Mouse (Mus musculus): ENCODE measurements around the gene Fam126a. TPM values are rescaled to one million over a fixed set of nuclear protein-coding genes. Genes with fewer than 3 reads are reported as not detected.

The Fam126a gene
- polyA plus RNA-seq (2014; fragmentation: Nextera tagmentation; extraction: Ambion mirVana) = 47.7 and 48.0 TPM in 2 replicates

DNA sequence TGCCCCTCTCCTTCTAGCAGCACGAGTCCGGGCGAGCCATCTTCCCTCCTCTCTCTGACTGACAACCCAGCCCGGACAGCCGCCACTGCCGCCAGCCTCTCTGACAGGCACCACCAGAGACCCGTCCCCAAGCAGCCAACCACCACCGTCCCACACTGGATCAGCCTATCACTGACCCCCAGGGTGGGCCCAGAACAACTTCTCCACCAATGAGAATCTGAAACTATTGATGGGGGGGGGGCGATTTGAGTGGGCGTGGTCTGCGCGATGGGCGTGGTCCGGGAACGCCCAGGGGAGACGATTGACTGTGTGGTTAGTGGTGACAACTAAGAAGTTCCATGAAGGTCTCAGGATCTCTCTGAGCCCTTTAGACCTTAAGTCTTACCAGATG lies at the start of gene Fam126a:
Fam126a (minus strand) TSS at position 112 of the 391 bp plus-strand sequence.
- Histone ChIP-seq H3K9me3 (ENCODE audit: control insufficient read depth, low read length) (no peaks in the 10 kb centered on the region), H3K27ac (ENCODE audit: low read depth, low read length) (peak within 1 kb of the TSS; percentile 72), H3K36me3 (ENCODE audit: control insufficient read depth, insufficient read depth, low read length) (no peaks in the 10 kb centered on the region), H3K4me2 (ENCODE audit: low read depth) (peak within 1 kb of the TSS; percentile 75), H3K9ac (ENCODE audit: low read length) (peak within 1 kb of the TSS; percentile 85), H3K27me3 (ENCODE audit: control insufficient read depth, insufficient read depth, low read length) (no peaks in the 10 kb centered on the region), H3K4me1 (ENCODE audit: control insufficient read depth, insufficient read depth, low read length) (no peaks in the 10 kb centered on the region), H3K4me3 (ENCODE audit: low read depth, low read length) (peak within 1 kb of the TSS; percentile 67)
- ATAC-seq (ENCODE audit: insufficient read depth, low FRiP score, low TSS enrichment) (peak; percentile 100), DNase-seq (ENCODE audit: low spot score) (peak; percentile 93)
- WGBS = 0% methylated on average over 15 of the region's 16 CpGs

DNA sequence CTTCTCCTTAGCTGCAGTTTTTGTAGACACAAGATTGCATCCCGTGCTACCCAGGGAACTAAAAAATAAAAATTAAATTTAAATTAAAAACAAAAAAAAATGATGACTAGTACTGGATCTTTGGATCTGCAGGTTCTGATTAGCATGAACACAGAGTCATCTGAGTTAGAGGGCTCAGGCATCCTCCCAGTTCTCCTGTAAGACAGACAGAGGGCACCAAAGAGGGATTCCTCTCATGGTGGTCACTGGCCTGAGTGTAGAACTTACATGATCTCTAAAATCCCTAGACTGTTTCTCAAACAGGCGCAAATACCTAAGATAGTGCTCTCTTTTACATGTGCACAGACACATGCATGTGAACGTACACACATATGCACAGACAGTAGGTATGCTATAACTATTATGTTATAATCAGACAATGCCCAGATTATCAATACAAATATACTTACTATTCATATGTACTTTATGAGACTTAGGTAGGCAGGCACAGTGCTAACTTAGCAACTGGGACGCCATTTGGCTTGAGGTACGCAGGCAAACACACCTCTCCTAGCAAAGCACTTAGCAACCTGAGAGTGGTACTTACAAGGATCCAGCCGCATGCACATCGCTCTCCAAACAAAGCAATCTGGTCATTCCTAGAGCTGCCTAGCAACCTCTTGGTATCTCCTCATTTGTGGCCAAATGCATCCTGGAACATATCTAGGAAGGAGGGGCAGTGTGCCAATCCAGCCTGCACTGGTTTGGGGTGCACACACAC lies 48.1 kb upstream of the Fam126a start:
- WGBS = 85% methylated on average over 7 of the region's 7 CpGs

DNA sequence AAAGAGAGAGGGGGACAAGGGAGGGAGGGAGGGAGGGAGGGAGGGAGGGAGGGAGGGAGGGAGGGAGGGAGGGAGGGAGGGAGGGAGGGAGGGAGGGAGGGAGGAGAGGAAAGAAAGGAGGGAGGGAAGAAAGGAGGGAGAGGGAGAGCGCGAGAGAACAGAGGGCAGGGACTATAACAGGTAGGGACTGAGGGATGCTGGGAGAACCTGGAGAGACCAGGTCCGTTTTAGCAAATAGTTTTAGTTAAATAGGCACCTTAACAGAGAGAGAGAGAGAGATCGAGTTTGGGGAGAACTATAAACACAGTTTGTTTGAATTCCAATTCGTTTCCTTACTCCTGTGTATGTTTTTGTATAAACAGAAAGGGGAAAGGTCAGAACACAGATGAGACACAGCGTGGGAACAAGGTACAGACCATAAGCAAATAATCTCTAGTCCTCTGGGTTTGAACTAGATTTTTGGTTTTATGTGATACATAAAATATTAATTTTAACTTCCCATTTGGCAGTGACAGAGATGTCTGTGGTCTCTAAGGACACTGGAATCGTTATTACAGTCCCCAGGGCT lies 47.3 kb upstream of the Fam126a start:
- Histone ChIP-seq H3K9me3 (ENCODE audit: control insufficient read depth, low read length) (no peaks in the 10 kb centered on the region), H3K9ac (ENCODE audit: low read length) (no peak overlapping the region), H3K4me2 (ENCODE audit: low read depth) (no peak overlapping the region), H3K27ac (ENCODE audit: low read depth, low read length) (no peak overlapping the region), H3K36me3 (ENCODE audit: control insufficient read depth, insufficient read depth, low read length) (no peaks in the 10 kb centered on the region), H3K4me3 (ENCODE audit: low read depth, low read length) (no peak overlapping the region), H3K4me1 (ENCODE audit: control insufficient read depth, insufficient read depth, low read length) (no peaks in the 10 kb centered on the region), H3K27me3 (ENCODE audit: control insufficient read depth, insufficient read depth, low read length) (no peaks in the 10 kb centered on the region)
- 23% methylated on average over 7 of the region's 7 CpGs for WGBS
- DNase-seq (ENCODE audit: low spot score) (no peak), ATAC-seq (ENCODE audit: insufficient read depth, low FRiP score, low TSS enrichment) (no peak)

More for the DNA sequence above, 48.1 kb upstream of the Fam126a start:
- no peaks in the 10 kb centered on the region for H3K4me1 ChIP-seq (ENCODE audit: control insufficient read depth, insufficient read depth, low read length)
- H3K27me3 ChIP-seq (ENCODE audit: control insufficient read depth, insufficient read depth, low read length) = no peaks in the 10 kb centered on the region
- H3K9me3 ChIP-seq (ENCODE audit: control insufficient read depth, low read length) = no peaks in the 10 kb centered on the region
- H3K27ac ChIP-seq (ENCODE audit: low read depth, low read length) = no peak overlapping the region
- no peak overlapping the region for H3K9ac ChIP-seq (ENCODE audit: low read length)
- no peak for ATAC-seq (ENCODE audit: insufficient read depth, low FRiP score, low TSS enrichment)
- no peak overlapping the region for H3K4me2 ChIP-seq (ENCODE audit: low read depth)
- H3K4me3 ChIP-seq (ENCODE audit: low read depth, low read length) = no peak overlapping the region
- H3K36me3 ChIP-seq (ENCODE audit: control insufficient read depth, insufficient read depth, low read length) = no peaks in the 10 kb centered on the region
- DNase-seq (ENCODE audit: low spot score) = no peak

DNA sequence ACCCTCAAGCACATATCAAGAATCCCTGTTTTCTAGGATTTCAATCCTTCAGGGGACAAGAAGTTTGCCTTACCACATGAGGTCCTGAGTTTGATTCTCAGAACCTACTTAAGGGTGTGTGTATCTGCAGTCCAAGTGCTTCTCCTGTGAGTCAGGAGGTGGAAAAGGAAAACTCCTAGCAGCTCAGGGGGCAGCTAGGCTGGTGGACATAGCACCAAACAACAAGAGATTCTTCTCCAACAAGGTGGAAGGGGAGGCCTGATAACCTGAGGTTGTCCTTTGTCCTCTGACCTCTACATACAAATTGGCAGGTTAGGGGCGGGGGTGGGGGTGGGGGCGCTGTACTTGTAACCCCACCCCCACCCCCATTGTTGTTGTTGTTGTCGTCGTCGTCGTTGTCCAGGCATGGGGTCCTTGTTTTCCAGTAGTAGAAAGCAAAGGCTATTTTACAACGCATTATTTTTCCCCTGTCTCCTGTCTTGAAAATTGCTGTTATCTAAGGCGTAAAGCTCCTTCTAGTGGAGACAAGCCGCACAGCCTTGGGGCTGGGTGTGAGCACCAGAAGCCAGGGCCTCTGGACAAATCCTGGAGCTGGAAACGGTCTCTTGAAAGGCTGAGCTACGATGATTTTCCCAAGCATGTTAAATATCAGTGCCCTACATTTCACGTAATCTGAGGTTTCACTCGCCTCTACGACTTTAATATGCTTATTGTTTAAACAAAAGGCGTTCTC lies 46.7 kb upstream of the Fam126a start:
- Histone ChIP-seq H3K27ac (ENCODE audit: low read depth, low read length) (no peak overlapping the region), H3K9ac (ENCODE audit: low read length) (peak overlapping the region; percentile 3; the same call in 1 of the 2 replicates), H3K36me3 (ENCODE audit: control insufficient read depth, insufficient read depth, low read length) (no peaks in the 10 kb centered on the region), H3K4me2 (ENCODE audit: low read depth) (peak overlapping the region; percentile 22), H3K4me1 (ENCODE audit: control insufficient read depth, insufficient read depth, low read length) (no peaks in the 10 kb centered on the region), H3K4me3 (ENCODE audit: low read depth, low read length) (no peak overlapping the region), H3K27me3 (ENCODE audit: control insufficient read depth, insufficient read depth, low read length) (no peaks in the 10 kb centered on the region), H3K9me3 (ENCODE audit: control insufficient read depth, low read length) (no peaks in the 10 kb centered on the region)
- WGBS = 2% methylated on average over 15 of the region's 15 CpGs
- ATAC-seq (ENCODE audit: insufficient read depth, low FRiP score, low TSS enrichment) (peak; percentile 74; the same call in 1 of the 2 replicates), DNase-seq (ENCODE audit: low spot score) (peak; percentile 75)

DNA sequence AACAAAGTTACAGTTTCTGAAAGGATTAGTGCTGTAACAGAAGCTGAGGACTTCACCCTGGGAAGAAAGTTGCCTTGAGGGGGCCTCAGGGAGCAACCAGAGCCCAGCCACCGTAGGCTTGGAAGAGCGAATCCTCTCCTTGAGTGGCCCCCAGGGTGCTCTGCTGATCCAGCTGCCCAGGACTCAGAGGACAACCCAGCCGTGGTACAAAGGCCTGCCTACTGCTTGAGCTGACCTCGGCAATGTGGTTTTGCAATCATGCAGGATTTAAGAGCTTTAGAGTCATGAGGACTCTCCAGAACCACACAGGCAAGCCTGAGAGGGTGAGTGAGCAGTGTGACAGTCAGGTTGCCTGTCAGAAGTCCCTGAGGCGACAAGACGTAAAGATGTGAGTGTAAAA lies 41.5 kb upstream of the Fam126a start:
- H3K9ac ChIP-seq (ENCODE audit: low read length) = no peak overlapping the region
- DNase-seq (ENCODE audit: low spot score) (no peak), ATAC-seq (ENCODE audit: insufficient read depth, low FRiP score, low TSS enrichment) (no peak)
- H3K4me2 ChIP-seq (ENCODE audit: low read depth) = no peak overlapping the region
- H3K4me3 ChIP-seq (ENCODE audit: low read depth, low read length) = no peak overlapping the region
- H3K27ac ChIP-seq (ENCODE audit: low read depth, low read length) = no peak overlapping the region
- H3K27me3 ChIP-seq (ENCODE audit: control insufficient read depth, insufficient read depth, low read length) = no peaks in the 10 kb centered on the region
- no peaks in the 10 kb centered on the region for H3K36me3 ChIP-seq (ENCODE audit: control insufficient read depth, insufficient read depth, low read length)
- H3K9me3 ChIP-seq (ENCODE audit: control insufficient read depth, low read length) = no peaks in the 10 kb centered on the region
- H3K4me1 ChIP-seq (ENCODE audit: control insufficient read depth, insufficient read depth, low read length) = no peaks in the 10 kb centered on the region
- 66% methylated on average over 6 of the region's 6 CpGs for WGBS

DNA sequence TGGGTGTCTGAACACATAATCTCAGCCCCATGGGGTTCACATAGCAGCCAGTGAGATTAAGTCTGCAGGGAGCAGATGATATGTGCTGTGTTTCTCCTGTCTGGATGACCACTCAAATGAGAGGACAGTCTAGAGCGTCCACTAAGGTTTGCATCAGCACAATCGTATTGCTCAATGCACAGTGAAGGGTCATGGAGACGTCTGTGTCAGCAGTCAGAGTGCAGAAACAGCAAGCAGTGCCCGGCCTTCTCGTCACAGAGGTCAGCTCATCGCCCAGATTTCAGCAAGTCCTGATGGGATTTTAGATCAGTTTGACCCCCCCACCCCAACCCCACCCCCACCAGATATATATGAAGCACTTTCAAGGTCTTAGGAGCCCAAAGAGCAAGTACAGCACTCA lies 38.5 kb upstream of the Fam126a start:
- ATAC-seq (ENCODE audit: insufficient read depth, low FRiP score, low TSS enrichment) (no peak), DNase-seq (ENCODE audit: low spot score) (no peak)
- H3K9me3 ChIP-seq (ENCODE audit: control insufficient read depth, low read length) = no peaks in the 10 kb centered on the region
- H3K27me3 ChIP-seq (ENCODE audit: control insufficient read depth, insufficient read depth, low read length) = no peaks in the 10 kb centered on the region
- no peak overlapping the region for H3K4me3 ChIP-seq (ENCODE audit: low read depth, low read length)
- H3K27ac ChIP-seq (ENCODE audit: low read depth, low read length) = no peak overlapping the region
- 83% methylated on average over 6 of the region's 6 CpGs for WGBS
- H3K4me2 ChIP-seq (ENCODE audit: low read depth) = no peak overlapping the region
- H3K36me3 ChIP-seq (ENCODE audit: control insufficient read depth, insufficient read depth, low read length) = no peaks in the 10 kb centered on the region
- H3K4me1 ChIP-seq (ENCODE audit: control insufficient read depth, insufficient read depth, low read length) = no peaks in the 10 kb centered on the region
- no peak overlapping the region for H3K9ac ChIP-seq (ENCODE audit: low read length)

DNA sequence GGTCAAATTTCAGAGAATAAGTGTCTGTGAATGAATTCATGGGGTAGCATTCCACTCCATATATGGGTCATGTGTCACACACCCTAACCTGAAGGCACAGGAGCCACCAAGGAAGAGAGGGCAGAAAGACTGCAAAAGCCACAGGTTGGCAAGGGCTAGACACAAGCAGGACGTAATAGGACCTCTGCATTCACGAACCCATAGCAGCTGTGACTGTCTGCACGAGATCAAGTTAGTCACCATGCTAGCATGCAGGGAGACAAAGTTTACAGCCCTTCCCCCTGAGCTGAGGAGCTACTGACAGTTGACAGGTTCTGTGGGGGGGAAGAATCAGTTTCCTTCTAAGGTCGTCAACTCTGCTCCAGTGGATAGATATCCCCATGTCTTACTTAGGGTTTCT lies 33.1 kb upstream of the Fam126a start:
- DNase-seq (ENCODE audit: low spot score) (no peak), ATAC-seq (ENCODE audit: insufficient read depth, low FRiP score, low TSS enrichment) (no peak)

DNA sequence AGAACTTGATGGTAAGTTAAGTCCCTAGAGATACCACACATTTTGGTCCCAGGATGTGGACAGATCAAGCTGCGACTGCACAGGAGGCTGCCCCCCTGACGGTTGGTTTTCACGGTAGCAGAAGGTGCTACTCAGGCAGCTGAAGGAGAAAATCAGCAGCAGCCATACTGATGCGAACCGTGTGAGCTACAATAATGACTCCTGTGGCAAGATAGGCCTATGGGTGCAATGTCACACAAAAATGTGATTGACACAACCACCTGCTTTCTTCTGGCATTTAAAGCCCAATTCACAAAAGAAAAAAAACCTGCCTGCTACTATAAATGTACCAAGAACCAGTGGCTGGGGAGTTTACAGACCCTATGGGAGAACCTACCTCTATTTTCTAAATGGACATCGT lies 32.5 kb upstream of the Fam126a start:
- no peak overlapping the region for H3K9ac ChIP-seq (ENCODE audit: low read length)
- DNase-seq (ENCODE audit: low spot score) (no peak), ATAC-seq (ENCODE audit: insufficient read depth, low FRiP score, low TSS enrichment) (no peak)
- H3K4me1 ChIP-seq (ENCODE audit: control insufficient read depth, insufficient read depth, low read length) = no peaks in the 10 kb centered on the region
- WGBS = 86% methylated on average over 6 of the region's 6 CpGs
- H3K27ac ChIP-seq (ENCODE audit: low read depth, low read length) = no peak overlapping the region
- H3K36me3 ChIP-seq (ENCODE audit: control insufficient read depth, insufficient read depth, low read length) = no peaks in the 10 kb centered on the region
- H3K9me3 ChIP-seq (ENCODE audit: control insufficient read depth, low read length) = no peaks in the 10 kb centered on the region
- no peak overlapping the region for H3K4me2 ChIP-seq (ENCODE audit: low read depth)
- H3K27me3 ChIP-seq (ENCODE audit: control insufficient read depth, insufficient read depth, low read length) = no peaks in the 10 kb centered on the region
- H3K4me3 ChIP-seq (ENCODE audit: low read depth, low read length) = no peak overlapping the region

More for the DNA sequence above, 33.1 kb upstream of the Fam126a start:
- Histone ChIP-seq H3K4me1 (ENCODE audit: control insufficient read depth, insufficient read depth, low read length) (no peaks in the 10 kb centered on the region), H3K9ac (ENCODE audit: low read length) (no peak overlapping the region), H3K27me3 (ENCODE audit: control insufficient read depth, insufficient read depth, low read length) (no peaks in the 10 kb centered on the region), H3K9me3 (ENCODE audit: control insufficient read depth, low read length) (no peaks in the 10 kb centered on the region), H3K4me3 (ENCODE audit: low read depth, low read length) (no peak overlapping the region), H3K4me2 (ENCODE audit: low read depth) (no peak overlapping the region), H3K27ac (ENCODE audit: low read depth, low read length) (no peak overlapping the region), H3K36me3 (ENCODE audit: control insufficient read depth, insufficient read depth, low read length) (no peaks in the 10 kb centered on the region)
- WGBS = 79% methylated on average over 4 of the region's 4 CpGs
